Mouse (Mus musculus) kidney, adult 18-20 months (tissue): ENCODE results near the gene Ttll10.

ENCODE experiments used
- DNase-seq: peaks from one replicate; pipeline ENCODE4 v3.0.0; 2021

Gene Ttll10

DNA sequence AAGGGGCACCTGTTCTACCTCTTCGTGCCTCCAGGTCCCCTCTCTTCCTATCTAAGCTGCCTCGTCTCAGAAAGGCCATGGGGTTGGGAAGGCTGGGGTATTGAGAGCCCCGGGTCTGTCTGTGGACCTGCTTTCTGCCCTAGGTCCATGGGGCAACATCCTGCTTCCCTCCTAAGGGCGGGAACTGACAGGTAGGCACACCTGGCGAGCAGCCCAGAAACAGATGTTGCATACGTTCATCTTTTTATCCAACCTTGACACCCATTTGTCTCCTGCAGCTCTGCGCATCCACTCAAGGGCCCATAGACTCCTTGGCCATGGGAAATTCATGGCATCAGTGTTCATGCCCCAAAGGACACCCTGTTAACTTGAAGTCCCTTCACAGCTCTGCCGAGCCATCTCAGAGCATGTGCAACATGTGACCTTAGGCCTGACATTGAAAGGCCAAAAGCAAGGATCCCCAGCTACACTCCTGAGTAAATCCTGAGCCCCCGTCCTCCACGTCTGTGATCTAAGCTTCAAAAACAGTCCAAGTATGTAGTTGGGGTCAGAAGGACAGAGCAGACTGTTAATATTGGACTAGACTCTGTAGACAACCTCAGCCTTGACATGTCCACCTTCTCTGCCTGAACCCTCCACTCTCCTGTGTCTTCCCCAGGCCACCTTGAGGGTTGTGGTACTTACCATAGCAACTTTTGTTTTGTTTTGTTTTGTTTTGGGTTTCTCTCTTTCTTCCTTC is 6.1 kb upstream of the Ttll10 start:
- peak; percentile 33 for DNase-seq

GRCm38 (mm10) chr4:156064510-156064897 is 5.3 kb upstream of the Ttll10 start:
- DNase-seq: no peak

DNA sequence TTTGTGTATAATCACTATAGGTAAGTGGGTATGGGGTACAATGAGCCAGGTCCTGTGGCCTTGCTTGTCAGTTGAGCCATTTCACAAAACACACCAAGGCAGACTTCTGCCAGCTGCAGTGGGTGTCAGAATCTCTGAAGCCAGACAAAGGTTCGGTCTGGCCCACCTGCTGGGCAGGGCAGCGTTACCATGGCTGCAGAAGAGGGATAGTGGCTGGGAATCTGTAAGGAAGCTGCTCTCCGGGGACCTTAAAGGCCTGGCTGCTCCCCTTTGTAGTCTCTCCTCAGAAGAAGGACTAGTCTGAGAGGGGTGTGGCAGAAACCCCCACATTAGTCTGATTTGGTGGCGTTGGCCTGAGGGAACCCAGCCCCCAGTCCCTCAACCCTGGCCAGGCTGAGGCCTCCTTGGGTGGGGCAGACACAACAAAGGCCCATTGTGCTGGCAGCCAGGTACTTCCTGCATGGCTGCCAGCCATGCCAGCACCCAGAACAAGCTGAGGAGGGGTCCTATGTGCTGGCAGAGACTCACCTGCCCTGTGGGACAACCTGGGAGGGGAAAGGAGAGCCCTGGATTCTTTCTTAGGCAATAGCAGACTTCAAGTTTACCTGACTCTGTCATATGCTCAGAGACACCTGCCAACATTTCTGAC is 4.8 kb upstream of the Ttll10 start:
- no peak for DNase-seq

DNA sequence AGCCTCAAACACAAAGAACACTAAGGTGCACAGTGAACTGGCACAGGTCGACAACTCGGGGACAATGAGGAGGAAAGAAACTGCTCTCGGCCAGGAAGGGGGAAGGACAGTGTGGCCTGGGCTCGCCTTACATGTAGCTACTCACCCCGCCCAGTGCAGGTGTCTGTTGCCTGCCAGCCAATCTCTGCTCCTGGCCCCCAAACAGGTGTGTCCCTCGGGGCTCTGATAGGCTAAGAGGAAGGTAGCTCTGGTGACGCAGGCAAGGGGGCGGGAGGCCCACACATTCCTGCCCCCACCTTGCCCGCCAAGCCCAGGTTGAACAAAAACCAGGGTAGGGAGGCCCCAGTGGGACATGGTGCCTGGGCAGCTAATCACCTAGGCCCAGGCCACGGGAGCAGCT is 499 bp upstream of the Ttll10 start:
- peak; percentile 90 for DNase-seq

DNA sequence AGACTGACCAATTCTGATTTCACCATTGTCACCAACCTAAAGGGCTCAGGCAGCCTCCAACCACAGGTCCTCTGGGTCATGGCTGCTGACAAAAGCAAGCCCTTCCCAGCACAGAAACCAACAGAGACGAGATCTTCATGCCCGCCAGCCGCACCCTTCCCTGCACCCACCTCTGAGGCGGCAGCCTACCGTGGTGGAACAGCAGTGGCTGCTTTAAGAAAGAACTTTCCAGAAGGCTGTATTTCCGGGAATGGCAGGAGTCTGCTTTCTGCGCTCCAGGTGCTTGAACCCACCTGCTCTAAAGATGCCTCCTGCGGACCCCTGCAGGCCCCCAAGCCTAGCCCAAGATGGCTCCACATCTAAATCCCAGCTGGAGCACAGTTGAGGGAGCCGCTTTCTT is 388 bp downstream of the Ttll10 start:
- DNase-seq: peak; percentile 38

DNA sequence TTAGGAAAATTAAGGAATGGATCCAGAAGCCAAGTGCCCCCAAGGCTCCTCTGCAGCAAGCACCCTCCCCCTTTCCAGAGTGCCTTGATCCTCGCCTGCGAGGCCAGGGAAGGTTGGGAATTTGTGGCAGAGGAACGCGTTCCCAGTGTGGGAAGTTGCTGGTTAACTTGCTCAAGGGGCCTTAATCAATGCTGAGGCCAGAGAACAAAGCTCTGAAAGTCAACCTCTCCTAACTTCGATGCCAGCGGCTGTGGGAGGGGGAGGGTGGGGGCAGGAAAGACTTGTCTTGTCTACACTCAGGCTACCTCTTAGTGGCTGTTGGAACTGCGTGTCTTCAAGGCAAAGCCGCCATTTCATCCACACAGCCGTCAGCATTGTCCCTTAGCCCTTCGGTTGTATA is 1.5 kb downstream of the Ttll10 start:
- DNase-seq: peak; percentile 32

DNA sequence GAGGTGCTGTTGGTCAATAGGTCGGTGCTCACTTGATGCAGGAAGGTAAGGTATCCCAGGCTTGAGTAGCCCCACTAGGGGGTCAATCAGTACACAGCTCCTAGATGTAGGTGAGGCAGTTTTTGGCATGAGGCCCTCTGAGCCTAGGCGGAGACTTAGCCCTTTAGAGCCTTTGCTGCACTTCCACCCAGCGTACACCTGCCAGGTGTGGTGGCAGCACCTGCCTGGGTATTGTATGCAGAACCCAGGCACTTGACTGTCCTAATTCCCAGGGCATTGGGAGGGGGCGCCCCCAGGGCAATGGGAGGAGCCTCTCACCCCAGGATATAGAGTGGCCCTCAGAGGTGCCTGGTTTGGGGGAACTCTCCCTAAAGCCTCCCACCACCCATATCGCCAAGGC is 4.0 kb downstream of the Ttll10 start:
- no peak for DNase-seq

DNA sequence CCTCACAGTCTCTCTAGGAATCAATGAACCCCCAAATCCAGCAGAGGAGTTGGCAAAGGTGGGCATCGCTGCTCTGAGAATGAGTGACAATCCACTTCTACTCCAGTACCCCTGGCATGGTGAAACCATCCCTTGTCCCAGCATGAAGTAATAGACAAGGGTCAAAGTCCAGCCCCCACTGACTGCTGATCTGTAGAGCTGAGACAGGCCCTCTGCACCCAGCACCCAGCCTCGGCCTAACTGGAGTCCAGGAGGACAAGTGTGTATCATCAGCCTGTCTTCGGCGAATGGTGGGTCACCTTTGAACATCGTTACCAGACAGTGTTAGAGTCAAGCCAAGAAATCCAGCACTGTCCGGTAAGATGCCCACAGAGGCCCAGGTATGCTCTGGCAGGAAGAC is 4.6 kb downstream of the Ttll10 start:
- DNase-seq: peak; percentile 49

DNA sequence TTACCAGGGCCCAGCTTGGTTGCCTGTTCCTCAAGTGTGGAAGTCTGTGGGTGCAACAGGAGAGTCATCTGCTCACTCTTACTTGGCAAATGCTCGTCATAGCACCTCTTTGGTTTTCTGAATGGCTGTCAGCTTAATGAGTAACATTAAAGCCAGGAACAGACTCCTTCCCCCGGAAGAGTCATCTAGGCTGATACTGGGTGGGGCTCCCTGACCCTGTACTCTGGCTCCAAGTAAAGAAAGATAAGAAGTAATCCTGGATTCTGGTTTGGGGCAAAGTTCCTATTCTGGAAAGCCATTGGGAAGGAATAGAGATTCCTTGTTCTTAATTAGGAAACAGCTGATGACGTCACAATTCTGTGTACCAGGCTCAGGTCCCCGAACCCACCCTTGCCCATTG is 5.1 kb downstream of the Ttll10 start:
- DNase-seq: no peak

- DNase-seq: no peak
Measured at GRCm38 (mm10) chr4:156053113-156053512, 6.1 kb downstream of the Ttll10 start.

GRCm38 (mm10) chr4:156050391-156050980 is 8.7 kb downstream of the Ttll10 start:
- DNase-seq: no peak

DNA sequence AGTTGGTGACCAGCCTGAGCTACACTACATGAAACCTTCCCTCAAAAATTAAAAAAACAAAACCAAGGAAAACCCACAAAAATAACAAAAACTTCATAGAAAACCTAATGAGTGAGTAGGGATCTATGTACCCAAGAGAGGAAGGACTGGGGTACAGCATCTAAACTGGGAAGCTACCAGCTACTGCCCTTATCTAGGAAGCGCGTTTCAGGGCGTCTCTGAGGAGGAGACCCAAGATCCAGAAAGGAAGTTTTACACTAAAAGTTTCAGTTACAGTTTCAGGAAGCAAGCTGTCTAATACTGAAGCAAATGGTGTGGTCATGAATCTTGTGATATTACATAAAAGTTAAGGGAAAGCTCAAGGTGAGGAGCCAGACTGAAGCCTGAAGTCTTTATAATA is 9.4 kb downstream of the Ttll10 start:
- no peak for DNase-seq

- no peak for DNase-seq
Measured at GRCm38 (mm10) chr4:156044754-156045153, 14.5 kb downstream of the Ttll10 start.

DNA sequence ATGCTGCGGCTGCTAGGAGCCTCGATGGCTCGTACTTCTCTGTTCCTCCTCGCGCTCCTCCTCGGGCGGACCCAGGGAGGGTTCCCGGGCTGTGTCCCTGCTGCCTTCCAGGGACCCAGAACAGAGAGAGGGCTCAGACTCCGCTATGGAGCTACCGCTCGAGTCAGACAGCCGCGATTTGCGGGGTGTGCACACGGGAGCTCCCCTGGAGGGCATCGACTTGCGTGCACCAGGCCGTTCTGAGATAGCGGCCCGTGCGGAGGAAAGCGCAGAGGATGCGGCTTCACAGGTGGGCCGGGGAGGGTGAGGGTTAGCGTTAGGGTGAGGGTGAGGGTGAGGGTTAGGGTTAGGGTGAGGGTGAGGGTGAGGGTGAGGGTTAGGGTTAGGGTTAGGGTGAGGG is 24.3 kb downstream of the Ttll10 start:
- DNase-seq: no peak

DNA sequence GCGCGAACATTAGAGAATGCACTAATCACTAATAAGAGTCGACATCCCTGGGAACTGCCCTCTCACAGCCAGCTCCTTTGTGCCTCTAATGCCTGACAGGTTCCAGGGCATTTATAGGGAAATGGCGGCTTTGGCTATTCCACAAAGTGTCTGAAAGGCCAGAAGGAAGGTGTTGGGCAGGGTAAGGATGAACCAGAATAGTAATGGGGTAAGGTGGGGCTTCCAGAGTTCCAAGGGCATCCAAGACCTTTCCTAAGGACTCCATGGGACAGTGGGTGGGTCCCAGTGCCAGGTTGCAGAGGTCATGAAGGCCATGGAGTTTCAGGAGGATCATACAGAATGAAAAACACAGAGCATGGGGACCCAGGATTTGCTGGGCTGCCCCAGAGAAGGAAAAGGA is 24.9 kb downstream of the Ttll10 start:
- DNase-seq: no peak

GRCm38 (mm10) chr4:156033476-156034119 is 25.6 kb downstream of the Ttll10 start:
- peak; percentile 50 for DNase-seq

GRCm38 (mm10) chr4:156032856-156033255 is 26.4 kb downstream of the Ttll10 start:
- DNase-seq: no peak

GRCm38 (mm10) chr4:156031593-156032391 is 27.4 kb downstream of the Ttll10 start:
- peak; percentile 77 for DNase-seq

DNA sequence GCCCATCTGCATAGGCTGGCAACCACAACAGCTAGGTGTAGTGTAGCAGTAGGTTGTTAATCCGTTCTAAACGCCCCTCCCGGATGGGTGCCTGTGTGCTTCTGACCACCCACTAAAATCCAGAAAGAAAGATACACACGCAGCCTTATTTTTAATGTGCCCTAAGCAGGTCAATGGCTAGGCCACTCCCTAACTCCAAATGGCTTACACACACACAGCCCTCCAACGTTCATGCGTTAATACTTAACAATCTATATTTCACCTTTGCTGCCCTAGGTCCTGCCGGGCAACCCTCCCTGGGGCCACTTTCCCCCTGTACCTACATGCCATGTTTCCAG is 28.0 kb downstream of the Ttll10 start:
- no peak for DNase-seq

DNA sequence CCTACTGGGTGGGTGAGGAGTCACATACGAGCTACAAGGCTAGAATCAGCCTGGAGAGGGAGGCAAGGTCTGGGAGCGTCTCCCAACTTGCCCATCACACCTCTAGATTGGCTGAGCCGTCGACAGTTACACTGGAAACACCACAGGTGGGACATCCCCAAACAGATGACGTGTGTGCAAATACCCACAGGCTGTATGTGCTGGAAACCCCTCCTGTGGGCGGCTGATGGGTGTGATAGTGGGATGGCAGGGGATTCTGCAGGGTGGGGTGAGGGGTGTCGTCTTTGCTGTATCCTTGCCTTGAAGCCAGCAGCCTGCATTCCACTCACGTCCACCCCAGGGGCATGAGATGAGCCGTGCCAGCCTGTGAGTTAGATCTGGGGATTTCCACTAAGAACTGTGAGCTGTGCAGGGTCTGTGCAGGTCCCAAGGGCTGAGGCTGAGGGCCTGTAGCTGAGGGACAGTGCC is 28.5 kb downstream of the Ttll10 start:
- DNase-seq: no peak

- no peak for DNase-seq
Measured at GRCm38 (mm10) chr4:156028580-156028979, 30.6 kb downstream of the Ttll10 start.

GRCm38 (mm10) chr4:156026013-156026412 is 33.2 kb downstream of the Ttll10 start, which contains the start of gene Tnfrsf18:
Gene Tnfrsf18 (plus strand): TSS chr4:156026164.
- DNase-seq: peak; percentile 40

DNA sequence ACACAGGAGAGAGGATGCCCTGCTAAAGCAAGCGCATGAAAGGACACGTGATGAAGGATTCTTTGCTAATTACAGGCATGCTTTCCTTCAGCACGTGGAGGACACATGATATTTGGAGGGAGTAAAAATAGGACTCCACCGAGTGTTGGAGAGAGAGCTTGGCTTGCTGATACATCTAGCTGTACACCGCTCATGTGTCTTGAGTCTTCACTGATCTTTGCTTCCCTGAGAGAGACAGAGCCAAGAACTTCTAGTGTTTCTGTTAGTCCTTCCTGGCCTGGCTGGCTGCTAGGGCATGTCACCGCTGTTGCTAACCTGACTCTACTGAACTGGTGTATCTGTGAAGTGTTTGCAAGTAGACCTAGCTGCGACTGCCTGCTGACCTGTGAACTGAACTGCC is 35.0 kb downstream of the Ttll10 start:
- DNase-seq: no peak
